Mouse (Mus musculus) cerebellum, postnatal 36 days (tissue): ENCODE measurements around the gene Fam43a.

Source experiments
- DNase-seq, 2 experiments: peaks; one replicate each; pipeline ENCODE4 v3.0.0; 2021 to 2022; ENCODE audit warnings: mixed read lengths in 2 of 2

The Fam43a gene

GRCm38 (mm10) chr16:30599491-30600268, at the start of gene Fam43a:
Gene Fam43a, plus strand, starts transcription at chr16:30599723.
- DNase-seq, result peak; percentile 92 to 94

DNA sequence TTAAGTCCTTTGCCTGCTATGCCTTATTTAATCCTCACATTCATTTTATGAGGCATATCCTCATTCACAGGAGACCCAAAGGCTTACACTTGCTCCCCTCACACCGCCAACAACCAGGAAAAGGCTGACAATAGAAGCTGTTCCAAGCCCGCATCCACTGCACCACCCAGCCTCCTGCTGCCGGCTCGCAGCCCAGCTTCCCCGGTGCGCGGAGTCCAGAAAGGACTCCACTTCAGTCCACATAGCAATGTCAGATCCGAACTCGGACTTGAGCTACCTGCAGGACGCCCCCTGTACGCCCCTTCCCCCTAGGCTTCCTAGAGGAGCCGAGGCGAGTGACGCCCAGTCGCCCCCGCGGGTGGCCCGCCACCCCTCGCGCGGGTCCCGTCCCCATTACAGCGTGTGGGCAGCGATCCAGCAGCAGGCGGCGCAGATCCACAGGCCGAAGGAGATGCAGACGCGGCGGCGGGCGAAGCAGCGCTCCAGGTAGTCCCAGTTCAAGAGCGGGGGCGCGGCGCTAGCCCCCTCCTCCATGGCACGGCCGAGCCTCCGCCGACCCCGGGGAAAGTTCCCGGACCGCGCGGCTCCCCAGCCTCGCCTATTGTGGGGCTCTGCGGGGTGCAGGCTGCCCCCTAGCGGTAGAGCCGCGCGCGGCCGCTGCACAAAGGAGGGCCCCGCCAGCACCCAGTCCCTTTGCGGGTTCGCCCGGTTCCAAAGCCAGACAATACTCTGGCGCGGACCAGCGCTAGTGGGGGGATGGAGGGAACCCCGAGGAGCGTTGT, 49.4 kb upstream of the Fam43a start:
- DNase-seq, result peak; percentile 73 to 74

GRCm38 (mm10) chr16:30550748-30551192, 48.8 kb upstream of the Fam43a start, which contains the start of gene Tmem44:
Gene Tmem44, minus strand, starts transcription at chr16:30550842.
- DNase-seq, result no peak

GRCm38 (mm10) chr16:30552621-30553338, 46.7 kb upstream of the Fam43a start:
- DNase-seq, result peak; percentile 35 to 47

DNA sequence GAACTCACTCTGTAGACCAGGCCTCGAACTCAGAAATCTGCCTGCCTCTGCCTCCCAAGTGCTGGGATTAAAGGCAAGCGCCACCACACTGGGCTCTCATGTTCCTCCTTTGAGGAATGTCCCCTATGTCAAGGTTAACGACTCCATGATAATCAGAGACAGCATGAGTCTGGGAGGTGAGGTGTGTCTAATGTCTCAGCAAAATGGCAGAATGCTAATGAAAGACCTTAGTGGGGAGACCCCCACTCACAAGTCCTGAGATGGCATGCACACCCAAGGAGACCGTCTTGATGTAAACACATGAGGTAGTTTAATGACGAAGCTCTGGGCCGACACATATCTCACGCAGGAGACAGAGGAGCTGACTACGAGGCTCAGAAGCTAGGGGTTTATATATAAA, 45.4 kb upstream of the Fam43a start:
- DNase-seq, result no peak

DNA sequence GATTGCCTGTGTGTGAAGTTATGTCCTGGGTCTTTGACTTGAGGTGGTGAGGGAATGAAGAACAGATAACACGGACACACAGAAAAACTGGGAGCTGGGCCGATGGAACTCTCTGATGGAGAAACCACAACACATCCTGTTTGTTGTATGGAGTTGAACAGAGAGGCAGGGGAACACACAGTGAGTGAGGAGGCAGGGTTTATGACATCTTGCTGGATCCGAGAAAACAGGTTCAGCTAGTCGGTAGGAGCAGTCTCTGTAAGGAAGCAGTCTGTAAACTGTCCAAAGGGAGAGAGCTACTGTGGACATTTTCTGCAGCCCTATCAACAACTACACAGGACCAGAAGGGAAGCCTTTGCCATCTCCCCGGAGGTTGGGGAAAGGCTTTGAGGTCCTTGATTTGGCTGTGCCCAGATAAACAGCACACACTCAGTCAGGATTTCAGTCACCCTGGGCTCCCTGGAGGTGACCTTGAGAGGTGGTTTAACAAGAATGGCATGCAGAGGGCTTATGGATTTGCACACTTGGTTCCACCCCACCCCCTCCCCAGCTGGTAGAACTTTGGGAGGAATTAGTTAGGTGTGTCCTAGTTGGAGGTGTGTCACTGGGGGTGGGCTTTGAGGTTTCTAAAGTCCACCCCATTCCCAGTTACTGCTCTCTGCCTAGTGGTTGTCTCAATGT, 40.1 kb upstream of the Fam43a start:
- no peak for DNase-seq

- no peak for DNase-seq
Measured at GRCm38 (mm10) chr16:30560601-30561000, 38.9 kb upstream of the Fam43a start.

DNA sequence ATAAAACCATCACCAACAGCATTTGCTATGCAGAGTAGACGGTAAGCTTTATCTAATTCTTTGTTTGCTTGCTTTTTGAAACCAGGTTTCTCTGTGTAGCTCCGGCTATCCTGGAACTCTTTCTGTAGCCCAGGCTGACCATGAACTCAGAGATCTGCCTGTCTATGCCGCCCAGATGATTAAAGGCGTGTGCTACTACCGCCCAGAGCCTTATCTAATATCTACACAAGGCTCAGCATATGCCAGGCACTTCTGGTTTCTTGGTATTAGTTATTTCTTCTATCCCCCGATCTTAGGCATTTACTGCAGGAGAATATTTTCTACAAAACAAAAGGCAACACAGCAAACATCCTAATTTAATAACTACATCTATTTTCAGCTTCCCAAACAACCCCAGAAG, 33.9 kb upstream of the Fam43a start:
- no peak for DNase-seq

DNA sequence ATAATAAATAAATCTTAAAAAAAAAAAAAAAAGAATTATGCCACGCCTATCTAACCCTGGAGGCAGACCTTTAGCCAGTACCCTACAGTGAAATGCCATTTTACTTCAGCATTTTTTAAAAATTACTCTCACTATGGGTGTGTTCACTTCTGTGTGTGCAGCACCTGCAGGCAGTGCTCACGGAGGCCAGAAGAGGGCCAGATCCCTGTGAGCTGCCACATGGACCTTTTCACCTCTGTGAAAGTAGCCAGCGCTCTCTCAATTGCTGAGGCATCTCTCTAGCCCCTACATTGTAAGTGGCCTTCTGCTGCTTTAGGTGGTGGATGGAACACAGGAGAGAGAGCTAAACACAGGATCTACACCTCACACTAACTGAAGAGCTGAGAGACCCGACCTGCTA, 29.4 kb upstream of the Fam43a start:
- no peak for DNase-seq

DNA sequence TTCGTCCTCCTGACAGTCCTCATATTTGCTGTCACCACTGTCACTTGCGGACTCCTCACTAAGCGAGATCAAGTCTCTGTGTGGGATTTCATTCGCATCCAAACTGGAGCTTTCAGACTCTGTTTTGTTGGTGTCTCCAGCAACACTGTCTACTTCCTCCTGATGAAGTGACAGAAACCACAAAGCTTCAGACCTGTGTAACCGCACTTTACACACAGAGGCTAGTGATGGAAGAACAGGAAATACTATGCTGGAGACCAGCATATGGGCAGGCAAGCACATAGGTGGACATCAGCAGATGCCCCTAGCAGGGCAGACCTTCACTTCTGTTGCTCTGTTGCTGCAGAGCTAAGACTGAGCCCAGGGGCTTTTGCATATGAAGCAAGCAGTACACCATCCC, 28.1 kb upstream of the Fam43a start:
- DNase-seq, result no peak

- no peak for DNase-seq
Measured at GRCm38 (mm10) chr16:30572239-30572638, 27.3 kb upstream of the Fam43a start.

- DNase-seq, result no peak
Measured at GRCm38 (mm10) chr16:30575815-30576214, 23.7 kb upstream of the Fam43a start.

GRCm38 (mm10) chr16:30576392-30576791, 23.1 kb upstream of the Fam43a start:
- no peak for DNase-seq

- no peak for DNase-seq
Measured at GRCm38 (mm10) chr16:30580765-30581164, 18.8 kb upstream of the Fam43a start.

DNA sequence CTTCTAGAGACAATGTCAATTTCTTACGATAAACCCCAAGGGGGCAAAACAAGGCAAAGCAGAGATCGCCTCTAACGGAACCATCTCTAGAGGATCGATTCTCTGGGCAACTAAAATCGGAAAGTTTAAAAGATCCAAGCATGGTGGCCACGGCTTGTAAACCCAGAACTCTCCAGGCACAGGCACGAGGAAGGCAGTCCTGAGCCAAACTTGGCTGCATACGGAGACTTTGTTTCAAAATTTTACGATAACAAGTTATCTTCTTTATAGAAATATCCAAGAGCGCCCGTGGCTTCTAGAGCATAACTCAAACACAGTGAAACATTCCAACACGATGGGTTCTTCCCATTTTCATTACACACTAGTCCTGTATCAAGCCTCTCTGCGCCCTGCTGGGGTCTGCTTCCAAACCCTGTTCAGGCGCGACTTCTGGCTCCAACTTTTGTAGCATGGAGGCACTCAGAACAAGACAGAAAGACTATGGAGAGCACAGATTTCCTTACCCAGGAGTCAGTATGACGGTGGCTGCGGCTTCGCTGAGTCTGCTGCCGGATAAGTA, 12.5 kb upstream of the Fam43a start:
- DNase-seq, result no peak

DNA sequence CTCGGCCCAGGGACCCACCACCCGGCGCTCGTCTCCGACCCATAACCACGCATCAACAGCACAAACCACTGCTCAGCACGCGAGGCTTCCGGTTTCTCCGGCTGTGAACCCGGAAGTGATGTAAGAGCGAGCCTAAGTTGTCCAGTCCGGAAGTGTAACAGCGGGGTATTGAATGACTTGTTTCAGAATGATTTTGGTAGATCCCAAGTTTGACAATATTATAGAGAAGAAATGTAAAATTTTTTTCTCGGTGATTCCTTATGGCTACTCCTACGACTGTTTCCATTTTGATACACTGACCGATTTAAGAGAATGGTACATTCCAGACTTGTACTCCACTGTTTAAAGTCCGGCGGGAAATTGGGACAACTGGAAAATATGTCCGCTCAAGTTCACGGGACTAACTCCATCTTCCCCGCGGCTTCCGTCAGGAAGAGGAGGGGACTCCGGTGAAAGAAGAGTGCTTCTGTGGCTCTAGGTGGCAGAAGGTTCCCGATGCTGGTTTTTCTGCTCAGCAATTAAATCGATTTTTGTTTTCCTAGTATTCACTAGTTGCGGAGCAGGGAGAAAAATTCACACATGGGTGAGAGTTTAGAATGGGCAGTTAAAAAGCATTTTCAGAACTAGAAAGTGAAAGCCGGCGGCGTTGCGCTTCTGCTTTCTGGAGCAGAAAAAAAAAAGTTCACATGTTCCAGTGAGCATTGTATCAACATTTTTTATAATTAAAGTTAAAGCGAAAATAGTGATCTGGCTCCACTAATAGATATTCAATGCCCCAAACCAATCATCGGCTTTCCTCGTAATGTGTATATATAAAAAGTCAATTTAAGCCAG, 11.8 kb upstream of the Fam43a start, which contains the start of gene Lsg1:
TSS of gene Lsg1 (minus strand) at position 99 of the 834 bp plus-strand sequence.
- peak; percentile 80 to 93 for DNase-seq

- DNase-seq, result no peak
Measured at GRCm38 (mm10) chr16:30590264-30591209, 9.0 kb upstream of the Fam43a start.

GRCm38 (mm10) chr16:30591990-30592389, 7.5 kb upstream of the Fam43a start:
- no peak for DNase-seq

- no peak for DNase-seq
Measured at GRCm38 (mm10) chr16:30595356-30595755, 4.2 kb upstream of the Fam43a start.
